Mouse (Mus musculus): ENCODE results near the gene Olfr112. TPM values are rescaled to one million over a fixed set of nuclear protein-coding genes. Genes with fewer than 3 reads are reported as not detected.
"Not testable (repeated sequence)": the region's sequence is repeated elsewhere in the genome, so short reads cannot be mapped to it uniquely, and the experiment has no call there.

The Olfr112 gene
- not detected for total RNA-seq (2021)
- long read RNA-seq, experiment 1: 0 reads
- long read RNA-seq, experiment 2: 0 reads

DNA sequence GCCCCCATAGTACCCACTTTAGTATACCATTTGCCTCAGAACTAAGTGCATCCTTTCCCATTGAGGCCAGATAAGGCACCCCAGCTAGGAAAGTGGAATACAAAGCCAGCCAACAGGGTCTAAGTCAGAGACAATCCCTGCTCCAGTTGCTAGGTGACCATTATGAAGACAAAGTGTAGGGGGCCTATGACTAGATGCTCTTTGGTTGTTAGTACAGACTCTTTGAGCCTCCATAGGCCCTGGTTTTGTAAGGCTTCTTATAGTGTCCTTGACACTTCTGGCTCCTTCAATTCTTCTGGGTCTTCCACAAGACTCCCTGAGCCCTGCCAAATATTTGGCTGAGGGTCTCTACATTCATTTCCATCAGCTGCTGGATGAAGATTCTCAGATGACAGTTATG, at the start of gene Olfr112:
Olfr112 (minus strand) TSS at position 101 of the 400 bp plus-strand sequence.
- DNase-seq: no peak

DNA sequence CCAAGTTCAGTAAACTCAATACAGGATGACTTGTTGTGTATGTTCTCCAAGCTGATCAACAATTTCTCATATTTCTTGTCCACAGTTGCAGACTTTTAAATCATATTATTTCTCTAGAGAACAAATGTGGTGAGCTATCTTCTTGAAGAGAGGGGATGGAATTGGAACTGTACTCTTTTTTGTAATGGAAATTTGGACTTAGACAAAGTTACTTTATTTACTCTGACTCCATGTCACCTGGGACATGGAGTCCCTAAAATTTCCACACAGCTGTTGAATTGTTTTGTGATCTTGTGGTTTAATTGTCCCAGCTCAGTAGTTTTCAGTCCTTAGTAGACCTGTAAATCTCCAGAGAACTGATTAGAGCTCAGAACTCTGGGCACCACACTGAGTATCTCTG, 23.4 kb upstream of the Olfr112 start, which contains the start of gene Olfr114:
Olfr114 (minus strand) TSS at position 101 of the 400 bp plus-strand sequence.
- DNase-seq: no peak

DNA sequence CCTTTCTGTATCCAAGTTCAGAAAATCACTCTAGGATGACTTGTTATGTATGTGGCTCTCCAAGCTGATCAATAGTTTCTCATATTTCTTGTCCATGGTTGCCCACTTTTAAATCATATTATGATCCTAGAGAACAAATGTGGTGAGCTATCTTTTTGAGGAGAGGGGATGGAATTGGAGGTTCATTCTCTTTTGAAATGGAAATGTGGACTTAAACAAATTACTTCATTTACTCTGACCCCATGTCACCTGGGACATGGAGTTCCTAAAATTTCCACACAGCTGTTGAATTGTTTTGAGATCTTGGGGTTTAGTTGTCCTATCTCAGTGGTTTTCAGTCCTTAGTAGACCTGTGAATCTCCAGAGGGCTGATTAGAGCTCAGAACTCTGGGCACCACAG, 8.3 kb upstream of the Olfr112 start, which contains the start of gene Olfr113:
Olfr113 (minus strand) TSS at position 101 of the 400 bp plus-strand sequence.
- no peak for DNase-seq

DNA sequence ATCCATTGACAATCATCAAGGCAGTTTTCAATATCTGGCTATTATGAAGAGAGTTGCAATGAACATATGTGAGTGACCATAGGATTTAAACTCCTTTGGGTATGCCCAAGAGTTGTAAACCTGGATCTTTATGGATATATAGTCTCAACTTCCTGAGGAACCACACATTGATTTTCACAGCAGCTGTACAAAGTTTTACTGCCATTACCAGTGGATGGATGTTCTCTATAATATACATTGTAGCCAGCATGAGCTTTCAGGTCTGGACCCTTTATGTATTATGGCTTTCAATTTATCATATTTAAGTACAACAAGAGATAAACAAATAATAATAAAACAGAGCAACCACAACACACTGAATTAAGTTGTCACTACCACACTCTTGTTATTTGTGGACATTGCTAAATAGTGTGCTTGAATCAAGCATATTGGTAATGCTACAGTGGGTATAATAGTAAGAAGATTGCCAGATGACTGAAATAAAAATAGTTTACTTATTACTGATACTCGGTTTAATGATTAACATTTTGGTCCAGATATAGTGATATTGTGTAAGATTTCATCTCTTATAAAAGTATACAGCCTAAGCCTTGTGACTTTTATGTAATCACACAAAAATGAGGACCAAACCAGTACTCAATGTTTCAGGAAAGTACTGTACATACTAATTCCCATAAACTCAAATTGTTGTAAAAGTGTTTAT, 10.2 kb downstream of the Olfr112 start:
- no peak for DNase-seq

DNA sequence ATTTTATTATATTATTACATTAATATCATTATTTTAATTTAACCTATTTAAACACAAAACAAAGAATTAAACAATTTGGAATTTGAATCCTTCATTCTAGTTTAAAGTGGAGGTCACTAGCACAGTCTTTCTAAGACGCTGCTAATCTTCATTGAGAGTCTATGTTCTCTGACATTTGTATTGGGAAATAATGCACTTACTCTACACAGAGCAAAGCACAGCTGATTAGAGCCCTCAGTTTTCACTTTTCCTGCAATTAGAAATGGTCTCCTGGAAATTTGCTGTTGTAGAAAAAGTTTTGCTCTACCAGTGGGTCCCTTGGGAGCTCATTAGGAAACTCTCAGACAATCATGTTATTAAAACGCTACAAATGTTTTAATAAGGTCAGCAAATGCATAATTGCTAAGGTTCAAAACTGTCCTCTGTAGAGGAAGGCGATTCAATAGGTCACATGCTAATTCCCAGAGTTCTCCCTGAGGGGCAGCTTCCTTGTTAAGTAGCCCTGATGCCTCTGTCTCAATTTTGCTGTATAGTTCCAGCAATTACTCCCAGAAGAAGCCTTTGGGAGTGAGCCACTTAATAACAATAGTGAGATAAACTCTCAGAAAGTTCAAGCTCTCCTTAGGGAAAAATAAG, 25.3 kb downstream of the Olfr112 start:
- no peak for DNase-seq

DNA sequence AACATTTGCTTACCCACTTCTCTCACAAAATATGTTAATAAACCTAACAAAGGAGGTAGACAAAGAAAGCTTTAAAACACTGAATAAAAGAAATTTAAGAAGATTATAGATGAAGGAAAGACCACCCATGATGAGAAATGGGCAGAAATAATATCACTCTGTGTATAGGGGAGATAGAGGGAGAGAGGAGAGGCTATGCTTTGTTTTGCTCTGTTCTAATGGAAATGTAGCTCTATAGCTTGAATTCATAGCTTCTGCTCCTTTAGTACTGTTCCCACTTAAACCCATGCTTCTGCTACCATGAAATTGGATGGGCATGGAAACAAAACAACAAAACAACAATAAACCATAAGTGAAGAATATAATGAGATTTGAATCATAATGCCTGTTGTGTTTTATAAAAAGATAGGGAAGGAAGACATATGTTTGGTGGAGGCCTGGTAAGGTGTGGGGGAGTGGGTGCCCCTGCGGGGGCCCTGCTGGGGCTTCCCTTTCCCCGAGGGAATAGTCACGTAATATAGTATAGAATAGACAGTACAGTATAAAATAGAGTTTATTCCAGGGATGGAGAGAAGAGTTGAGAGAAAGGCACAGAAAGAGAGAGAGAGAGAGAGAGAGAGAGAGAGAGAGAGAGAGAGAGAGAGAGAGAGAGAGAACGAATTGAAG, 27.7 kb downstream of the Olfr112 start:
- no peak for DNase-seq

DNA sequence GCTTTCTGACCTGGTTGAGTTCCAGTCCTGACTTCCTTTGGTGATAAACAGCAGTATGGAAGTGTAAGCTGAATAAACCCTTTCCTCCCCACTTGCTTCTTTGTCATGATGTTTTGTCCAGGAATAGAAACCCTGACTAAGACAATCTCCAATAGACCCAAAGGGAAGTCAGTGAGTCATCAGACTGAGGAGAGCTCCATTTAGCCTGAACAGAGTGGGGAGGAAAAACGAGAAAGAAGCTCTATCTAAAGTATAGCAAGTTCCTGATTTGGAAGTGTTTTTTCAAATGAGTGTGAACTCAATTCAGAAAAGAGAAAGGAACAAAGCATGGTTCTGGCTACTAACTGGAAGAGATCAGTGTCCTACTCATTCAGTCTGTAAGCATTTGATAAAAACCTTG, 30.8 kb downstream of the Olfr112 start:
- DNase-seq: not testable (repeated sequence)

DNA sequence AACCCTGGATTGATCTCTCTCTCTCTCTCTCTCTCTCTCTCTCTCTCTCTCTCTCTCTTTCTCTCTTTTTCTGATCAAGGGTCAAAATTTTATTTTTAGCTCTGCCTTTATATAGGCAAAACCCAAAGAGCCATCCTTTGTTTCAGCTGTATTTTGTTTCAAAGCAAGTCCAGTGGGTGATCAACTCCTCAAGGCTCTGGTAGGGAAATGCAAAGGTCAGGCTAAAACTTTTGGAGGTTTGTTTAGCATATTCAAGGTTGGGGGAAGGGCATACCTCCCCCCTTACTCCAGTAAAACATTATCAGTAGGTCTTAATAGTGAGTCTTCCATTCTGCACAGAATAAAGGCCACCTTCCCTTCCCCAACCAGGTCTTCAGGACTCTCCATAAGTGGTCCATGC, 34.1 kb downstream of the Olfr112 start:
- no peak for DNase-seq

DNA sequence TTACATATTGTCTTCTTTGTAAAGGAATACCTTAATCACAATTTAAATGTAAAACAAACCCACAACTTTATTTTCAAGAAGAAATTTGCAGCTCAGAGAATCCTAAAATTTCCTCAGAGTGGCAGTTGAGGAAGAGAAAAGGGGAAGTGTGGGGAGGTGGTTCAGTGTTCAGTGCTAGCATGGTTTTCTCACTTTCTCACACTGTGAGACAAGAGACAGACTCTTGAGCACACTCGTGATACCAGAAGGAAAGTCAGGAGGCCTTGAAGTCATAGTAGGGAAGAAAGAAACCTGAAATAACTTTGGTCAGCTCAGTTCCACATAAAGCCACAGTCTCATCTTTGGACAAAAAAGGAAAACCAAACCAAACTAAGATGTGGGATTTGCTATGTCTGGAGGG, 43.8 kb downstream of the Olfr112 start:
- DNase-seq: not testable (repeated sequence)

DNA sequence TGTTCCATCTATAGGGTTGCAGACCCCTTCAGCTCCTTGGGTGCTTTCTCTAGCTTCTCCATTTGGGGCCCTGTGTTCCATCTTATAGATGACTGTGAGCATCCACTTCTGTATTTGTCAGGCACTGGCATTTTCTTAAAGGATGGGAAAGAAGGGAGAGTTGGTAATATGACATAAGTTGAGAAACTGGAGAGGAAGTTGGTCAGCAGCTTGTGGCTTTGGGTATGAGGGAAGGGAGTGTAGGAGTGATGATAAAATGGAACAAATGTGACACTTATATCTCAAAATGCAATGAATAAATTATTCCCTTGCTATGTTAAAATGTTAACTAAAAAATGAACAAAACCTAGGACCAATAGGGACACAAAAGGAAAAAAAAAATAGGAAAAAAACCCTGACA, 44.6 kb downstream of the Olfr112 start:
- not testable (repeated sequence) for DNase-seq

Other genes with a start within 250 kb of the Olfr112 start
- gene Olfr103, start 229.8 kb downstream of the Olfr112 start, total RNA-seq (2021): not detected
- not detected for gene Olfr104-ps, start 209.9 kb downstream of the Olfr112 start, total RNA-seq (2021)
- gene Olfr105-ps, start 190.4 kb downstream of the Olfr112 start, total RNA-seq (2021): not detected
- not detected for gene Olfr106-ps, start 179.1 kb downstream of the Olfr112 start, total RNA-seq (2021)
- gene Olfr107, start 170.2 kb downstream of the Olfr112 start, total RNA-seq (2021): not detected
- gene Olfr108, start 124.0 kb downstream of the Olfr112 start, total RNA-seq (2021): not detected
- gene Olfr109, start 110.5 kb downstream of the Olfr112 start, total RNA-seq (2021): not detected
- under 1 TPM; 0.36 to 0.60 TPM for gene H2-M2, start 85.9 kb downstream of the Olfr112 start, total RNA-seq (2021)
- not detected for gene Olfr110, start 77.0 kb downstream of the Olfr112 start, total RNA-seq (2021)
- not detected for gene Olfr111, start 61.4 kb downstream of the Olfr112 start, total RNA-seq (2021)
- gene Olfr113, start 8.2 kb upstream of the Olfr112 start, total RNA-seq (2021): not detected
- gene Olfr114, start 23.3 kb upstream of the Olfr112 start, total RNA-seq (2021): not detected
- not detected for gene Olfr115, start 57.7 kb upstream of the Olfr112 start, total RNA-seq (2021)
- not detected for gene Olfr116, start 57.7 kb upstream of the Olfr112 start, total RNA-seq (2021)
- gene Olfr117, start 94.3 kb upstream of the Olfr112 start, total RNA-seq (2021): not detected
- gene Olfr118, start 97.5 kb upstream of the Olfr112 start, total RNA-seq (2021): not detected
- not detected for gene Olfr119, start 127.1 kb upstream of the Olfr112 start, total RNA-seq (2021)
- not detected for gene Olfr120, start 152.4 kb upstream of the Olfr112 start, total RNA-seq (2021)
- not detected for gene Olfr121, start 179.4 kb upstream of the Olfr112 start, total RNA-seq (2021)
- gene Olfr122, start 199.2 kb upstream of the Olfr112 start, total RNA-seq (2021): not detected
- gene Olfr123, start 224.1 kb upstream of the Olfr112 start, total RNA-seq (2021): not detected
- not detected for gene Olfr124, start 230.4 kb upstream of the Olfr112 start, total RNA-seq (2021)

Data from adrenal gland, postnatal 10 days (tissue).